Mouse (Mus musculus) ovary, adult 18-20 months (tissue): Measurements from ENCODE around the gene Gamt.
A peak's percentile ranks its signal among the peaks of the same experiment; 100 is the strongest.

Source experiments
- DNase-seq: peaks from one replicate; pipeline ENCODE4 v3.0.0; 2022; ENCODE audit warnings: low spot score, mixed read lengths

Gene Gamt

DNA sequence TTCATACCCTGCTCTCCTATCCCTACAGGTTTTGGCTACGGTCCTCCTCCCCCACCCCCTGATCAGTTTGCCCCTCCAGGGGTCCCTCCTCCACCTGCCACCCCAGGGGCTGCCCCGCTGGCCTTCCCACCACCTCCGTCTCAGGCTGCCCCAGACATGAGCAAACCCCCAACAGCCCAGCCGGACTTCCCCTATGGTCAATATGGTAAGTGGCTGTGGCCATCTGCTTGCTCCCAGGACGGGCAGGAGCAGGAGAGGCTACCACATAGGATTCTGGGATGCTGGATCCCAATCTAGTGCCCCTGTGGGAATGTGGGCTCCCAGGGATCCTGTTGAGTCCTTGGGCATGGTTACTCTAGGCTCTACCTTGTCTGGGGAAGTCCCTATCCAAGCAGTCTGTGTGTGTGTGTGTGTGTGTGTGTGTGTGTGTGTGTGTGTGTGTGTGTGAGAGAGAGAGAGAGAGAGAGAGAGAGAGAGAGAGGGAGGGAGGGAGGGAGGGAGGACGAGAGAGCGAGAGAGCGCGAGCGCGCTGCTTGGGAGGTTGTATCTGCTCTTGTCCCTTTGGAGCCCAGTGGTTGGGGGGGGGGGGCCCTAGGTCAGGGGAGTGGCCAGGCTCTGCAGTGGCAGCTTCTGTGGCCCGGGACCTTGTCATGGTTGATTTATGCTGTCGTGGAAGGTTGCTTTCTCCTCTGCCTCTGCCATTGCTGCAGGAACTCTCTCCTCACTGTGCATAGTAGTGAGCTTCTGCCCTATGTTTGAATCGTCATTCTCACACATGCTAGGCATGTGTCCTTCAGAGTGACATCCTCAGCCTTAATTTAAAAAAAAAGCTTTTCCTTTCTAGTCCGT is 24.6 kb upstream of the Gamt start:
- DNase-seq: no peak

DNA sequence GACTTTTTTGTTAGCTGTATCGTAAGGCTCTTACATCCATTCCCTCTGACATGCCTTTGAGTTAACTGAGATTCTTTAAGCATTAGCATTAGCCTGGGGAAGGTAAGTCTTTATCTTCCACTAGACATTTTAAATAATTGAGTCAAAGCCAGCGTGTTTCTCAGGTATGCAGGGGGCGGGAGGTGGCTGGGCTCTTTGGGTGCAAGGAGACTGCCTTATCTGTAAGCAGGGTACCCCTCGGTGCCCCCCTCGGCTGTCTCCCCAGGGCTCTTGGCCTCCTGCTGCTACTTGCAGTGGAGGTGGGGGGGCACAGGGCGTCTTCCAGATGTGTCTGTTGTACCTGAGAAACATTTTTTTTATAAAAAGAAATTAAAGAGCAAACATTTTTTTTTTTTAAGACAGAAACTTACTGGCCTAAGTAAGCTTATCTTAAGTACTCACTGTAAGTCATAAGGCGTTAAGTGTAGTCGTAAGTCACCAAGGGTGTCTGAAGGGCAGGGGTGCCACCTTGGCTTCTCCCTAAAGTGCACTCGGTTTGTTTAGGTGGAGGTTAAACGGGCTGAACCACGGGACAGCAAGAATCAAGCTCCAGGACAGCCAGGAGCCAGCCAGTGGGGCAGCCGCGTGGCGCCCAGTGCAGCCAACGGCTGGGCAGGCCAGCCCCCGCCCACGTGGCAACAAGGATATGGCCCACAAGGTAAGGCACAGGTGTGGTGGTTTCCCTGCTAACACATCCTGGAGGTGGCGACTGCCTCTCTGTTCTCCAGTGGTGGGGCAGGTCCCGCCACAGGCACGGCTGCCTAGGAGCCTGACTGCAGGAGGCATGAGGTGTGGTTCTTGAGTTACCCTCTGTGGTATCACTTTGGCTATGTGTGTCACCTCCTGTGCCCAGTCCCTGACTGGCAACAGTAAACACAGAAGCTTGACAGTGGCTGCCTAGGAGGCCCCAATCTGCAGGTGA is 21.9 kb upstream of the Gamt start:
- DNase-seq: no peak

DNA sequence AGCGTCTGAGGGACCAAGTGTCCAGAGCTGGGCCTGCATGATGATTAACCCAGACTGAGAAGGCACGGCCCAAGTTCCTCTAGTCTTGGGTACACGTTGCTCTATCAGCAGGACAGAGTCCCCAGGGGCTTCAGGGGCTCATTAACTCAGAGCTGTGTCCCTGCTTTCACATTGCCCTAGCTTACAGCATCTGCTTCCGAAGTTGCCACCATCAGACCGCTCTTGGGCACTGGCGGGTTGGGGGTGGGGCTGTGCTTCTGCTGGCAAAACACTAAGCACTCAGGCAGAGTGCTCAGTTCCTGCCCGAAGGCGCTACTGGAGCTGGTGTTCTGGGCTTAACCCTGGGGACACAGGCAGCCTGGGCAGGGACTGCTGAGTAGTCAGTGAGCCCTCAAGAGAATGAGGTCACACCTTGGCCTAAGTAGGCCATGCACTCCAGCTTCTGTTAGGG is 21.1 kb upstream of the Gamt start:
- DNase-seq: no peak

DNA sequence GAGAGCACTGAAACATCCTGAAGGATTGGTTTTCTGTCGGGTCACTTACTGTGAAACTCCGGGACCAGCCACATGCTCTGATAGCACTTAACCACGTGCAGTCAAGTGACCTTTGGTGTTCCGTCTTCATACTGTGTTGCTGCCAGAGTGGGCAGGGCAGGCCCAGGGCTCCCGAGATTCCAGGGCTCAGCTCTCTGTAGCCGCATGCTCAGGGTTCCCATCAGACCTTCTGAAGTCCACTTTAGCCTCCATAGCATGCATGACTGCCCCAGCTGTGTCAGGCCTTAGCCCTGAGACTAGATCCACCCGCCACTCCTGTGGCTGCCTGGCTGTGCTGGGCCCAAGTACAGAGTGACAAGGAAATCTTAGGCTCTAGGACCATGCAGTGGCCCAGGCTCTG is 20.5 kb upstream of the Gamt start:
- no peak for DNase-seq

DNA sequence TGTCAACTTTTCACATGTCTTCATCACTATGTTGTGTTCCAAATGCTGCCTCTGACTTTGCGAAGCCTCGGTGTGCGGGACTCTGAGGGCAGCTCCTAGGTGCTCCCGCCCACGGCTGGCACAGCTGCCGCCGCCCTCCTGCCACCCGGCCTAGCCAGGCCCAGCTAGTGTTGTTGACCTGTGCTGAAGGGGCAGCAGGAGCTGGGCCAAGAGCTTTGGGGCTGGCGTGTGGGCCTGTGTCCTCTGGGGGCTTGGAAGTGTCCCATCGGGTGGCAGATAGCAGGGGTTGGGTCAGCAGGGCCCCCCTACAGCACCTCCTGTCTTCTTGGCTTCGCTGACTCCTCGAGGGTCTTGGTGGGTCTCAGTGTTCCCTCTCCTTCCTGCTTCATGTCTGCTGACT is 18.5 kb upstream of the Gamt start:
- DNase-seq: no peak

DNA sequence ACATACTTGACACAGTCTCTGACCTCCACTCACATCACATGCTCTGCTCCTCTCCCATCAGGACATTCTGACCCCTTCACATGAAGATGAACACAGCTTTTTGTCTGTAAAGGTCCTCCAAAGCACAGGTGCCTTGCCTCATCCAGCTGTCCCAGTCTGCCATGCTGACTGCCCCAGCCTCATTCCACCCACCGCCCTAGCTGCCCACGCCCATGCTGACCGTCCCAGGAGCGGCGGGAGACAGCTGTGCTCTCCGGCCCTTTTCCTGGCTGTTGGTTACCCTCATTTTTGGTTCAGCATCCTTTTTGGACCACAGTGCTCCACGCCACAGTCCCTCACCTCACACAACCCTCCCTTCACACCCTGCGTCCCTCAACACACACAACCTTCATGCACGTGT is 17.6 kb upstream of the Gamt start:
- no peak for DNase-seq

DNA sequence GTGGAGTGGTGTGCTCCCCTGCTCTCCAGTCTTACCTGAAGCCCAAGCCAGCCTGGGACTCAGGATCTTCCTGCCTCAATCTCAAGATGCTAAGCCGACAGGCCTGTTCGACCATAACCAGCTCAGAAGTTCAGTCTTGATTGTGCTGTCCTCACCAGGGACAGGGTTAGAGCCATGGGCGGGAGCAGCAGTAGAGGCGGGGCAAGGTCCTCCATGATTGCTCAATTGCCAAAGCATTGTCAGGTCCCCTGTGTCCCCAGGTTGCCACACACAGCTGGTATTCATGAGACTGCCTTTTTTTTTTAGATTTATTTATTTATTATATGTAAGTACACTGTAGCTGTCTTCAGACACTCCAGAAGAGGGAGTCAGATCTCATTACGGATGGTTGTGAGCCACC is 15.4 kb upstream of the Gamt start:
- DNase-seq: no peak

DNA sequence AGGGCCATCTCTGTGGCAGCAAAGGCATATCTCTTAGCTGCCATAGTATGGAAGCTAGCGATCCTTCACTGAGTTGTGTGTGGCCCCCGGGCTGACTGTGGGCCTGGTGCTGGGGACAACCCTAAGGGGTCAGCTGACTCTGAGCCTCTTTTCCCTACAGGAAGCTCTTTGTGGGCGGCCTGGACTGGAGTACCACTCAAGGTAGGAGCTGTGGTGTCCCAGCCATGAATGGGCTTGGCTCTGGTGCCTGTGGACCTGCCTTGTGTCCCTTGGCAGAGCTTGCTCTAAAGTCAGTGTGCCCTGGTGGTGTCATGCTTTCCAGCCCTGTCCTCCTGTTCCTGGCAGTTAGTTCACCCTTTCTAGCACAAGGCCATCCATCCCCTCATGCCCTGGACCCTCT is 13.0 kb upstream of the Gamt start:
- DNase-seq: no peak

DNA sequence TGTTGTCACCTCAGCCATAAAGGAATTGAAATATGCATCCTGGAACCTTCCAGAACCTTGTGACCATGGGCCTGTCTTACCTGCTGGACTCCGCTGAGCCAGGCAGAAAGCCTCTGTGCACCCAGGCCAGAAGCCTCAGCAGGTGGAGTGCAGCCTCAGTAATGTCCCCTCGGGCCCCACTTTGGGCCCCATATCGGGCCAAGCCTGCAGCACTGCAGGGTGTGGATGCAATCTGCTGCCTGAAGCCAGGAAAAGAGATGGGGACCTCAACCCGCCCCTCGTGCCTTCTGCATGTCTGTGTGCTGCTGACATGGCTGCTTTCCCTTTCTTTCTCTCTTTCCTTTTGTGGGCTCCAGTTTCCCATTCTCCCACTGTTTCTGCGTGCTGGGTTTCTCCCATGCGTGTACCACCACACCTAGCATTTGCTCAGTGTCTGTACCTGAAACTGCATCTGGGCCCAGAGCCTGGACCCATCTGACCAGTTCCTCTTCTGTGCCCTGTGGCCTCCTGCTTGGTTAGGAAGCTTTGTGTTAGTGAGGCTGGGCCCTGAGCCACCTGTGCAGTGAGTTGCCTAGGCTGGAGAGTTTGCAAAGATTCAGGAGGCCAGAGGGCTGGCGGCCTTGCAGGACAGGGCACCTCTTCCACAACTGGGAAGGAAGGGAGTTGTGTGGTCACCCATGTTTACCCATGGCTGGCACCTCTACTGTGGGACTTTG is 11.2 kb upstream of the Gamt start:
- DNase-seq: no peak

DNA sequence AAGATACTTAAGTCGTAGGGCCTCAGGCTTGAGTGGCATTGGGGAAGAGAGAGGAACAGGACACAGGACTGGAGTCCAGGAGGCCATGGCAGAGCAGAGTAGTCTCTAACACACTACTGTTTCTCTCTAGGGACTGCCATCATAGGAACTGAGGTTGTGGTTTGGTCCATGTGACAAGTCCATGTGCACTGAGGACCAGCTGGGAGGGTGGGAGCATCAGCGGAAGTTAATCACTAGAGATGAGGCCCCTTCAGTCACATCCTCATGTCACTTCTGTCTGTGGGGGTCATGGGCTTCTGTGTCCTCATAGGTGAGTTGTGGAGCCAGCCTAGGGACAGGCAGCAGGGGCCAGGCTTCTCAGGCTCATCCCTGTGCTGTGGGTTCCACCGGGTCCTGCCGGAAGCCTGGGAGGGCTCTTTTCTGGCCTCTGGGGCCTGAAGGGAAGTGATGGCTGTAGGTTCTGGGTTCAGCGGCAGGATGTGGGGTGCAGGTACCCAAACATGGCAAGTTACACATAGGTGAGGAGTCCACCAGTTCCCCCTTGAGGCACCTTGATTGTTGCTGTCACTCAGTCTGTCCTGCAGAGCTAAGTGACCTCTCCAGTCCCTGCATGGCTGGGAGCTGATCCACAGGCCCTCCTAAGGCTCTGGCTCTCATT is 10.5 kb upstream of the Gamt start:
- DNase-seq: no peak

DNA sequence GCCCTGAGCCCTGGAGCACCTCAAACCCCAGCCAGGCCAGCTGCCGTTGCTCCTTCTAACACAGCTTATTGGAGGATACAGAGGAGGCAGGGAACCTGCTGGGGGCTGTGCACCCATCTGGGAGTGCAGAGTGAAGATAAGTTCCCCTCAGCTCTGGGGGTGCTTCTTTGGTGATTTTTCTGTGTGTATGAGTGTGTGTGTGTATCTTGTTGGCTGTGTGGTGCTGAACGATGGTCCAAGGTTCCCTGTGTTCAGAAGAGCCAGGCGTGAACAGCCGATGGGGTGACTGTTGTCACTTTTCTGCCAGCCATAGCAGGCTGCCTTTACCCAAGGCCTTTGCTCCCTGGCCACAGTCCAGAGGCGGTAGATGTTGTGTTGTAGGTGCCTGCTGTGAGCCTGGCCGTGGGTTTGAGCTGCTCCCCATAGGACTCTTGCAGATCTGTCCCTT is 9.9 kb upstream of the Gamt start:
- DNase-seq: no peak

DNA sequence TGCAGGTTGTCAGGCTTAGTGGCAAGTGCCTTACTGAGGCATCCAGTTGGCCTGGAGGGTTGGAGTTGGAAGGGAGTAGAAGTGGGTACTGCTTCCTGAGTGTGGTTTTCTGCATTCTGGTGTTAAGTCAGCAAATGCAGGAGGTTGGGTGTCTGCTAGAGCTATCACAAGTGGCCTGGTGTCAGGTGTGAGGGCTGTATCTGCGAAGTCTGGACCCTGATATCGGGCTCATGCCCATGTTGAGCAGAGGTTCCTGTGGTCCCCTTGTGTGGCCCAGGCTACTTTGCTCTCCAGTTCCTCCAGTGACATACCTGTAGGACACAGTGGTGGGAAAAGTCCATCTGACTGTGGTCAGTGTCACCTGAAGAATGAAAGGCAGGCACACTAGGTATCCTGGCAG is 9.3 kb upstream of the Gamt start:
- no peak for DNase-seq

DNA sequence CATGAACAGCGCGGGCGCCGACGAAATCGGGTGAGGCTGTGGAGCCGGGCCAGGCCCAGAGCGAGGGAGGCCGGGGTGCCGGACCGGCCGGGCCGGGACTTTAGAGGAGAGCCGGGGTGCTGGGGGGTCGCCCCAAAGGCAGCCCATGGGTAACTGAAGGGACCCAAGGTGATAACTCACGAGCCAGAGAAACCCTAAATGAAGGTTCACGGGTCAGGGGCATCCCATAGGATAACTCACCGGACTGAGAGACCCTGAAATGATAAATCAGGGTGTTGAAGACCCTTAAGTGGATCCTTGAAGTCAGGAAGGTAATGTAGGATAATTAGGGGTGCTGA is 4.3 kb upstream of the Gamt start:
- no peak for DNase-seq

DNA sequence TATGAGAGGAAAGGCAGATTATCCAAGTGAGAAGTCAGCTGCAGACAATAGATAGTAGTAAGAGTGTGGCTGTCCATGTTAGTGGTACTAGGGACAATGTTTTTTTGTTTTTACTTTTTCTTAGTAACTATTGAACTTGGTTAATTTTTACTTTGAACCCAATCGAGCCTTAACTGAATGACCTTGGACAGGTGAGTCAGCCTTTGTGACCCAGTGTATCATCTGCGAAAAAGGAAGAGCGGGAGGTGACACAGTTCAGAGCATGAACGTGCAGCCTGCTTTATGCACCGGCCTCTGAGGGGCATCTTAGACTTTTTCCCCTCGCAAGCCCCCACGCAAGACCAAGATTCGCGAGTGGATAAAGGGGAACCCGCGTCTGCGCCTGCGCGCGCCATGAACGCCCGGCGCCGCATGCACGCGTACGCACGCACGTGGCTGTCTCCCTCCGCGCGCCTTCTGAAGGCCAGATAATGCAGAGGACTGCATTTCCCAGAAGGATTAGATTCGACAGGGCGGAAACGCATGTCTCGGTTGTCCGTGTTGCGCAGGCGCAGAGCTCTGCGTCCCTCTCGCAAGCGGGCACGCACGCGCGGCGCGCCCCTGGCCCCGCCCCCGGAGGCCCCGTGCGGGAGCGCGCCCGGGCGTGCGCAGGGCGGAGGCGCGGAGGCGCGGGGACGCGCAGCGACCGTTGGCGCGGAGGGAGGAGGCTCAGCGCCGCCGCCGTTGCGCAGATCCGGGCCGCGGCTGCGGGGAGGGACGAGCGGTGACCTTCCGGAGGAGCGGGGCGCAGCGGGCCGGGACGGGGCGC is 3.7 kb upstream of the Gamt start:
- DNase-seq: peak; percentile 99

DNA sequence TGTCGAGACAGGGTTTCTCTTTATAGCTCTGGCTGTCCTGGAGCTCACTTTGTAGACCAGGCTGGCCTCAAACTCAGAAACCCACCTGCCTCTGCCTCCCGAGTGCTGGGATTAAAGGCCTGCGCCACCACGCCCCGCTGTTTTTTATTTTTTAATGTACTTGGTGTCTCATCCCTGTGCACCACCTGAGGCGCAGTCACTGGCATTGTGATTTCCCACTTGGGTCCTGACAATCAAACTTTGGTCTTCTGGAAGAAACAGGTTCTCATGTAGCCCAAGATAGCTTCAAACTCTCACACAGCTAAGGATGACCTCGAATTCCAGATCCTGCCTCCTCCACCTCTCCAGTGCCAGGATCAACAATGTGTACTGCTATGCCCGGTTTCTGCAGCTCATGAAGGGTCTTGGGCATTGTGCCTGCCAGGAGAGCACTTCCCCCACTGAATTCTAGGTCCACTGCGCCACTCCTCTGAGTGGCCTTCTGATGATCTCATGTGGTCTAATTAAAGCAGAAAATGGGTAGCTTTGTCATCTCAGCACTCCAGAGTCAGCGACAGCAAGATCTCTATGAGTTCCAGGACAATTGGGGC is 2.1 kb upstream of the Gamt start:
- no peak for DNase-seq

DNA sequence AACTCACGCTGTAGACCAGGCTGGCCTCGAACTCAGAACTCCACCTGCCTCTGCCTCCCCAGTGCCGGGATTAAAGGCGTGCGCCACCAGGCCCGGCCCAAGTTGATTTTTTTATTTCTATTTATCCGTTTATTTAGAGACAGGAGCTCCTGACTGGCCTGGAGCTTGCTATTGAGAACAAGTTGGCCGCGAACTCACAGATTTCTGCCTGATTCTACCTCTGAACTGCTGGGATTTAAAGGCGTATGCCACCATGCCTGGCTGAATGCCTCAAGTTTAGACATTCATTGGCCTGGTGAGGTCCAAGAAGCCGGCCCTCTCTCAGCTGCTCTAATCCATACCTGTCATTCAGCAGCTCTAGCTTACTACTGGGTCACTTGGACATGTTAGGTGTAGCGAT is 1.4 kb upstream of the Gamt start:
- DNase-seq: no peak

DNA sequence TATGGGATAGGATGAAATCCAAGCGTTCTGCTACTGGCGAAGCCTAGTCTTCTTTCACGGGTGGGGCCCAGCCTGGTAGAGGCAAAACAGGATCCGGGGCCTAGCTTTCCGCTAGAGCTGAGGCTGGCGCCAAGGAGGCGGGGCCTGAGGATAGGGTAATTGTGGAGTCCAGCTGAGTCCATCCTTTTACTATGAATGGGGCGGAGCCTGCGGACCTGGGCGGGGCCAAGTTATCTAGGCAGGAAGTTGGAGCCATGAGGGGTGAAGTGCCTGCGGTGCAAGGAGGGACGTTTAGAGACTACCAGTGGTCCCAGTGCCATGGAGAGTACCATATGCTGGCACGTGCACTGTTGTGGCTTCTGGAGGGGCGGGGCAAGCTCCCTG is 765 bp upstream of the Gamt start:
- DNase-seq: peak; percentile 95

DNA sequence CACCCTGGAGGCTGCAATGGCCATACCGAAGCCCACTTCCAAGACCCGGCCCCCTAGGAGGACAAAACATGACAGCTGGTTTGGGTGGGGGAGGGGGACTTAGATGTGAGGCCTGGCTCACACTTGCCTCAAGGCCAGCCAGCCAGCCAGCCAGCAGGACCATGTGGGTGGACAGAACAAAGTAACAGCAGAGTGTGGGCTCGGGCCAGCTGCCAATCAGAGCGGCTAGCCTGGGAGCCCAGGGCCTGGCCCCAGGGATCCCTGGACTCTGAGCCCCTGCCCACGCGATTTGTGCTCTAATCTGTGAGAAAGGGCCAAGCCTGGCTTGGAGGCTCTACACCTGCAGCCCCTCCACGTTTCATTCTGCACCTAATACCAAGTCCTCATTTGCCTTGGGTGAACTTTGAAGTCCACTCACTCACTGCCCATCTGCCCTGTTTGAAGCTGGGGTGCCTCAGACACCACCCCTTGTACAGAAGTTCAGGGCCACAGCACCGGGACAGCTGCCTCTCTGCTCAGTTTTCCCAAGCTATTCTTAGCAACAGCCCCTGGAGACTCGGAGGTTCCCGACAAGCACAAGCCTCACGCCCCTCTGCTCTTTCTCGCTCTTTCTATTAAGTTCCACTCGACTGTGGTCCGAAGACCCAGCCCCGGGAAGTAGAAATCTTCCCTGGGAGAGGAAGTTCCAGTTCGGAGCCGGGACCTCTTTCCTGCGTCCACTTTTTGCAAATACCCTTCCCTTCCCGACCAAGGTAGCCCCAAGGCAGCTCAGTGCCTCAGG is 761 bp downstream of the Gamt start:
- DNase-seq: peak; percentile 81

DNA sequence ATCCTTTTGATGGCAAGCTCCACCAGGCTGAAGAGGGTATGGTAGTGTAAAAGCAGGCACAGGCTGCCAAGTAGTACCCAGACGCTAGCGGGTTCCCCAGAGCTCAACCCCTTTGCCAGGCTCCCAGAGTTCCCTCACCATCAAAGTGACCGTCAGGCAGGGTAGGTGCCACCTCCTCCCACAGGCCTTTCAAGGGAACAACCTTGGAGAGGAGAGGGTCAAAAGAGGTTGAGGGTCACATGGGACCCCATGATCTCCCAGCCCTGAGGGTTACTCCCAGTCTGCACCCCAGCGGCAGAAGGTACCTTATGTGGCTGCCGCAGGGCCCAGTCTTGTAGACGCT is 1.4 kb downstream of the Gamt start:
- DNase-seq: no peak
